Mouse (Mus musculus): Measurements from ENCODE around the gene Sgms1. TPM values are rescaled to one million over a fixed set of nuclear protein-coding genes. Genes with fewer than 3 reads are reported as not detected.

The Sgms1 gene
- total and polyA plus RNA-seq, 2 experiments from 2014 or later = 21.3 to 28.4 TPM

GRCm38 (mm10) chr19:32166823-32167605, 222.5 kb downstream of the Sgms1 start:
- Histone ChIP-seq H3K4me3 (ENCODE audit: low read depth, low read length) (no peak overlapping the region), H3K27me3 (ENCODE audit: insufficient read depth, low read length) (no peaks in the 10 kb centered on the region), H3K36me3 (ENCODE audit: insufficient read depth, low read length) (no peaks in the 10 kb centered on the region), H3K9me3 (ENCODE audit: low read length) (no peaks in the 10 kb centered on the region), H3K9ac (replicated peaks; ENCODE audit: low read length, poor library complexity, severe bottlenecking) (no peak overlapping the region), H3K4me2 (ENCODE audit: low read depth, low read length, poor library complexity, severe bottlenecking) (no peak overlapping the region), H3K27ac (ENCODE audit: low read depth, low read length) (no peak overlapping the region), H3K4me1 (ENCODE audit: insufficient read depth, low read length) (no peaks in the 10 kb centered on the region)
- ATAC-seq (ENCODE audit: low FRiP score) = no peak
- no peak for TF ChIP-seq CTCF (IDR thresholded peaks at IDR 0.05)
- 91% methylated on average over 13 of the region's 13 CpGs for WGBS
- no peak for DNase-seq (ENCODE audit: low spot score)

GRCm38 (mm10) chr19:32165711-32166110, 223.8 kb downstream of the Sgms1 start:
- Histone ChIP-seq H3K4me1 (ENCODE audit: insufficient read depth, low read length) (no peaks in the 10 kb centered on the region), H3K4me3 (ENCODE audit: low read depth, low read length) (no peak overlapping the region), H3K9me3 (ENCODE audit: low read length) (no peaks in the 10 kb centered on the region), H3K4me2 (ENCODE audit: low read depth, low read length, poor library complexity, severe bottlenecking) (no peak overlapping the region), H3K27me3 (ENCODE audit: insufficient read depth, low read length) (no peaks in the 10 kb centered on the region), H3K36me3 (ENCODE audit: insufficient read depth, low read length) (no peaks in the 10 kb centered on the region), H3K9ac (replicated peaks; ENCODE audit: low read length, poor library complexity, severe bottlenecking) (no peak overlapping the region), H3K27ac (ENCODE audit: low read depth, low read length) (no peak overlapping the region)
- WGBS = 76% methylated on average over 6 of the region's 6 CpGs
- ATAC-seq (ENCODE audit: low FRiP score) (no peak), DNase-seq (ENCODE audit: low spot score) (no peak)
- no peak for TF ChIP-seq CTCF (IDR thresholded peaks at IDR 0.05)

GRCm38 (mm10) chr19:32164128-32164527, 225.4 kb downstream of the Sgms1 start:
- no peak overlapping the region for H3K4me2 ChIP-seq (ENCODE audit: low read depth, low read length, poor library complexity, severe bottlenecking)
- ATAC-seq (ENCODE audit: low FRiP score) (no peak), DNase-seq (ENCODE audit: low spot score) (no peak)
- no peak overlapping the region for H3K9ac ChIP-seq (replicated peaks; ENCODE audit: low read length, poor library complexity, severe bottlenecking)
- H3K36me3 ChIP-seq (ENCODE audit: insufficient read depth, low read length) = peaks cover 7% of the 10 kb centered on the region; the same call in 1 of the 2 replicates
- 92% methylated on average over 4 of the region's 4 CpGs for WGBS
- H3K27me3 ChIP-seq (ENCODE audit: insufficient read depth, low read length) = no peaks in the 10 kb centered on the region
- no peak overlapping the region for H3K27ac ChIP-seq (ENCODE audit: low read depth, low read length)
- no peaks in the 10 kb centered on the region for H3K9me3 ChIP-seq (ENCODE audit: low read length)
- no peak for TF ChIP-seq CTCF (IDR thresholded peaks at IDR 0.05)
- H3K4me3 ChIP-seq (ENCODE audit: low read depth, low read length) = no peak overlapping the region
- no peaks in the 10 kb centered on the region for H3K4me1 ChIP-seq (ENCODE audit: insufficient read depth, low read length)

GRCm38 (mm10) chr19:32159944-32160343, 229.6 kb downstream of the Sgms1 start:
- no peak overlapping the region for H3K4me3 ChIP-seq (ENCODE audit: low read depth, low read length)
- peaks cover 7% of the 10 kb centered on the region; the same call in 1 of the 2 replicates for H3K36me3 ChIP-seq (ENCODE audit: insufficient read depth, low read length)

GRCm38 (mm10) chr19:32159168-32159567, 230.3 kb downstream of the Sgms1 start:
- H3K4me2 ChIP-seq (ENCODE audit: low read depth, low read length, poor library complexity, severe bottlenecking) = no peak overlapping the region
- TF ChIP-seq CTCF (IDR thresholded peaks at IDR 0.05) = no peak
- 97% methylated on average over 1 of the region's 1 CpGs for WGBS
- DNase-seq (ENCODE audit: low spot score) (no peak), ATAC-seq (ENCODE audit: low FRiP score) (no peak)
- H3K9me3 ChIP-seq (ENCODE audit: low read length) = no peaks in the 10 kb centered on the region
- H3K4me1 ChIP-seq (ENCODE audit: insufficient read depth, low read length) = no peaks in the 10 kb centered on the region
- no peak overlapping the region for H3K4me3 ChIP-seq (ENCODE audit: low read depth, low read length)
- H3K9ac ChIP-seq (replicated peaks; ENCODE audit: low read length, poor library complexity, severe bottlenecking) = no peak overlapping the region
- no peaks in the 10 kb centered on the region for H3K27me3 ChIP-seq (ENCODE audit: insufficient read depth, low read length)
- no peak overlapping the region for H3K27ac ChIP-seq (ENCODE audit: low read depth, low read length)
- H3K36me3 ChIP-seq (ENCODE audit: insufficient read depth, low read length) = peaks cover 7% of the 10 kb centered on the region; the same call in 1 of the 2 replicates

More at GRCm38 (mm10) chr19:32159944-32160343, 229.6 kb downstream of the Sgms1 start:
- WGBS = 96% methylated on average over 7 of the region's 7 CpGs
- Histone ChIP-seq H3K27ac (ENCODE audit: low read depth, low read length) (no peak overlapping the region), H3K9me3 (ENCODE audit: low read length) (no peaks in the 10 kb centered on the region), H3K4me1 (ENCODE audit: insufficient read depth, low read length) (no peaks in the 10 kb centered on the region), H3K4me2 (ENCODE audit: low read depth, low read length, poor library complexity, severe bottlenecking) (no peak overlapping the region), H3K27me3 (ENCODE audit: insufficient read depth, low read length) (no peaks in the 10 kb centered on the region), H3K9ac (replicated peaks; ENCODE audit: low read length, poor library complexity, severe bottlenecking) (no peak overlapping the region)
- ATAC-seq (ENCODE audit: low FRiP score) (no peak), DNase-seq (ENCODE audit: low spot score) (no peak)
- TF ChIP-seq CTCF (IDR thresholded peaks at IDR 0.05) = no peak

GRCm38 (mm10) chr19:32157045-32157444, 232.5 kb downstream of the Sgms1 start:
- TF ChIP-seq CTCF (IDR thresholded peaks at IDR 0.05) = no peak

More at GRCm38 (mm10) chr19:32157045-32157444, 232.5 kb downstream of the Sgms1 start:
- Histone ChIP-seq H3K27me3 (ENCODE audit: insufficient read depth, low read length) (no peaks in the 10 kb centered on the region), H3K36me3 (ENCODE audit: insufficient read depth, low read length) (peaks cover 7% of the 10 kb centered on the region; the same call in 1 of the 2 replicates), H3K9me3 (ENCODE audit: low read length) (no peaks in the 10 kb centered on the region), H3K27ac (ENCODE audit: low read depth, low read length) (no peak overlapping the region), H3K4me1 (ENCODE audit: insufficient read depth, low read length) (no peaks in the 10 kb centered on the region), H3K4me2 (ENCODE audit: low read depth, low read length, poor library complexity, severe bottlenecking) (no peak overlapping the region), H3K9ac (replicated peaks; ENCODE audit: low read length, poor library complexity, severe bottlenecking) (no peak overlapping the region), H3K4me3 (ENCODE audit: low read depth, low read length) (no peak overlapping the region)
- no peak for ATAC-seq (ENCODE audit: low FRiP score)
- DNase-seq (ENCODE audit: low spot score) = no peak
- WGBS = 90% methylated on average over 6 of the region's 6 CpGs

Data from midbrain, postnatal 0 days (tissue).